Mouse (Mus musculus): ENCODE results near the gene Lif. TPM values are rescaled to one million over a fixed set of nuclear protein-coding genes. Genes with fewer than 3 reads are reported as not detected.

The Lif gene
- polyA plus RNA-seq, 1 experiment = 2.2 TPM

- Histone ChIP-seq H3K27ac (ENCODE audit: control insufficient read depth, insufficient read depth, low read length) (peak overlapping the region; percentile 74), H3K36me3 (ENCODE audit: control insufficient read depth, insufficient read depth, low read length) (peaks cover 4% of the 10 kb centered on the region; the same call in 1 of the 2 replicates), H3K4me3 (ENCODE audit: control insufficient read depth, insufficient read depth, low read length) (peak overlapping the region; percentile 61), H3K4me1 (replicated peaks; ENCODE audit: control insufficient read depth, insufficient read depth, low read length) (peaks cover 28% of the 10 kb centered on the region), H3K27me3 (ENCODE audit: control insufficient read depth, insufficient read depth, low read length) (no peaks in the 10 kb centered on the region)
- WGBS = 4% methylated on average over 21 of the region's 21 CpGs
- TF ChIP-seq CTCF (IDR thresholded peaks at IDR 0.05; ENCODE audit: borderline replicate concordance, control insufficient read depth, extremely low read depth, insufficient read depth, low read length, poor library complexity) (no peak), POLR2A (IDR thresholded peaks at IDR 0.05; ENCODE audit: control insufficient read depth, extremely low read depth, insufficient read depth, low read length, poor library complexity) (no peak)
- peak; percentile 43 for DNase-seq
Observed at GRCm38 (mm10) chr11:4236546-4237067, 20.8 kb upstream of the Lif start.

- peak overlapping the region; percentile 61 for H3K4me3 ChIP-seq (ENCODE audit: control insufficient read depth, insufficient read depth, low read length)
- H3K4me1 ChIP-seq (replicated peaks; ENCODE audit: control insufficient read depth, insufficient read depth, low read length) = peaks cover 28% of the 10 kb centered on the region
- peak; percentile 68 for DNase-seq
- 4% methylated on average over 18 of the region's 18 CpGs for WGBS
- peak overlapping the region; percentile 74; the same call in 1 of the 2 replicates for H3K27ac ChIP-seq (ENCODE audit: control insufficient read depth, insufficient read depth, low read length)
- peaks cover 4% of the 10 kb centered on the region; the same call in 1 of the 2 replicates for H3K36me3 ChIP-seq (ENCODE audit: control insufficient read depth, insufficient read depth, low read length)
- H3K27me3 ChIP-seq (ENCODE audit: control insufficient read depth, insufficient read depth, low read length) = no peaks in the 10 kb centered on the region
- TF ChIP-seq CTCF (IDR thresholded peaks at IDR 0.05; ENCODE audit: borderline replicate concordance, control insufficient read depth, extremely low read depth, insufficient read depth, low read length, poor library complexity) = no peak
- TF ChIP-seq POLR2A (IDR thresholded peaks at IDR 0.05; ENCODE audit: control insufficient read depth, extremely low read depth, insufficient read depth, low read length, poor library complexity) = no peak
Observed at GRCm38 (mm10) chr11:4237389-4237912, 19.9 kb upstream of the Lif start.

DNA sequence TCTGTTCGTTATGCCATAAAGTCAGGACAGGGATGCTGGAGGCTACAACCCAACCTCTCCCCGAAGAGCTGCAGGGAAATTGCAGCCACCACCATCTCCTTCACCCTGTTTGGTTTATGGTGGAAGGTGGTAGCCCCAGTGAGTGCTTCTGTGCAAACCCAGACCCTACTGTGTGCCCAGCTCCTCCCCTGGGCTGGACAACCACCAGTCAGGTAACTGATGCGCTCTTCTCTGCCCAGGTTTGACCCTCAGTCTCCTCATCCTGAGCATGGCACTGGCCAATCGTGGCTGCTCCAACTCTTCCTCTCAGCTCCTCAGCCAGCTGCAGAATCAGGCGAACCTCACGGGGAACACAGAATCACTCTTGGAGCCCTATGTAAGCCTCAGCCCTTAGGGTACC, 19.2 kb upstream of the Lif start:
- DNase-seq = no peak
- TF ChIP-seq CTCF (IDR thresholded peaks at IDR 0.05; ENCODE audit: borderline replicate concordance, control insufficient read depth, extremely low read depth, insufficient read depth, low read length, poor library complexity) = 0 out of 2 replicates have a peak, but pooled peaks have one; percentile 3
- TF ChIP-seq POLR2A (IDR thresholded peaks at IDR 0.05; ENCODE audit: control insufficient read depth, extremely low read depth, insufficient read depth, low read length, poor library complexity) = no peak
- Histone ChIP-seq H3K36me3 (ENCODE audit: control insufficient read depth, insufficient read depth, low read length) (peaks cover 4% of the 10 kb centered on the region; the same call in 1 of the 2 replicates), H3K4me1 (replicated peaks; ENCODE audit: control insufficient read depth, insufficient read depth, low read length) (peaks cover 28% of the 10 kb centered on the region), H3K4me3 (ENCODE audit: control insufficient read depth, insufficient read depth, low read length) (no peak overlapping the region), H3K27ac (ENCODE audit: control insufficient read depth, insufficient read depth, low read length) (no peak overlapping the region), H3K27me3 (ENCODE audit: control insufficient read depth, insufficient read depth, low read length) (no peaks in the 10 kb centered on the region)
- 78% methylated on average over 6 of the region's 6 CpGs for WGBS

GRCm38 (mm10) chr11:4239691-4240090, 17.7 kb upstream of the Lif start:
- TF ChIP-seq CTCF (IDR thresholded peaks at IDR 0.05; ENCODE audit: borderline replicate concordance, control insufficient read depth, extremely low read depth, insufficient read depth, low read length, poor library complexity) (no peak), POLR2A (IDR thresholded peaks at IDR 0.05; ENCODE audit: control insufficient read depth, extremely low read depth, insufficient read depth, low read length, poor library complexity) (no peak)
- Histone ChIP-seq H3K4me1 (replicated peaks; ENCODE audit: control insufficient read depth, insufficient read depth, low read length) (peaks cover 28% of the 10 kb centered on the region), H3K36me3 (ENCODE audit: control insufficient read depth, insufficient read depth, low read length) (peaks cover 4% of the 10 kb centered on the region; the same call in 1 of the 2 replicates), H3K27ac (ENCODE audit: control insufficient read depth, insufficient read depth, low read length) (no peak overlapping the region), H3K4me3 (ENCODE audit: control insufficient read depth, insufficient read depth, low read length) (no peak overlapping the region), H3K27me3 (ENCODE audit: control insufficient read depth, insufficient read depth, low read length) (no peaks in the 10 kb centered on the region)
- WGBS = 98% methylated on average over 23 of the region's 23 CpGs
- DNase-seq = no peak

DNA sequence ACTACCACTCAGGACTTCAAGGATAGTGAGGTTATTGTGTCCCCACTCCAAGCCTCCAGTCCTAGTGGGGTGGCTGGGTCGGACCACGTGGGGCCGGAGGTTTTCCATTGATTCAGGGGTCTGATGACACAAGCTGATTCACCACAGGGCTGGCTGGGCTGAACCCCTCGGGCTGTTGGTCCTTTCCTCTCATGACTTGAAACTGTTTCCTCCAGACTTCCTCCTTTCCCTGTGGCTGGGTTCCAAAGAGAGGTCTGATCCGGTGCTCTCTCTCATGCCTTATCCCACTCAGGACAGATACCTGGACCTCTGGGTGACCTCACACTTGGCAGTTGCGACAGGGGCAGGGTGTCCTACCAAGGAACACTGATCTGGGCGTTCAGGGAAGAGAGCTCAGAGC, 17.2 kb upstream of the Lif start:
- H3K36me3 ChIP-seq (ENCODE audit: control insufficient read depth, insufficient read depth, low read length) = peaks cover 4% of the 10 kb centered on the region; the same call in 1 of the 2 replicates
- H3K4me3 ChIP-seq (ENCODE audit: control insufficient read depth, insufficient read depth, low read length) = no peak overlapping the region
- DNase-seq = no peak
- WGBS = 68% methylated on average over 7 of the region's 7 CpGs
- H3K4me1 ChIP-seq (replicated peaks; ENCODE audit: control insufficient read depth, insufficient read depth, low read length) = peaks cover 28% of the 10 kb centered on the region
- TF ChIP-seq CTCF (IDR thresholded peaks at IDR 0.05; ENCODE audit: borderline replicate concordance, control insufficient read depth, extremely low read depth, insufficient read depth, low read length, poor library complexity) (no peak), POLR2A (IDR thresholded peaks at IDR 0.05; ENCODE audit: control insufficient read depth, extremely low read depth, insufficient read depth, low read length, poor library complexity) (no peak)
- H3K27me3 ChIP-seq (ENCODE audit: control insufficient read depth, insufficient read depth, low read length) = no peaks in the 10 kb centered on the region
- H3K27ac ChIP-seq (ENCODE audit: control insufficient read depth, insufficient read depth, low read length) = no peak overlapping the region

DNA sequence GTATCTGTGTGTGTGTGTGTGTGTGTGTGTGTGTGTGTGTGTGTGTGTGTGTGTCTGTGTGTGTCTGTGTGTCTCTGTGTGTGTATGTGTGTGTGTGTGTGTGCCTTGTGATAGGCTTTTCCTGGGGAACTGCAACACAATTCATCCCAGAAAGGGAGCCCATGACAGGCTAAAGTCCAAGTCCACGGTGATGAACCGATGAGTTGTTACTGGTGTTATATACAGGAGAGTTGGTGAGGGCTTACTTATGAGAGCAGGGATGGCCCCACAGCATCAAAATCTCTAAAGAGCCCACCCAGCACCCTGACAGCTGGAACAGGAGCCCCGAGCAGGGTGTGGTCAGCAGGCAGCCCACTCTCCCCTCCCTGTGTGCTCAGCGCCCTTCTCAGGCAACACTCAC, 16.2 kb upstream of the Lif start:
- Histone ChIP-seq H3K4me1 (replicated peaks; ENCODE audit: control insufficient read depth, insufficient read depth, low read length) (peaks cover 20% of the 10 kb centered on the region), H3K36me3 (ENCODE audit: control insufficient read depth, insufficient read depth, low read length) (peaks cover 4% of the 10 kb centered on the region; the same call in 1 of the 2 replicates), H3K27me3 (ENCODE audit: control insufficient read depth, insufficient read depth, low read length) (no peaks in the 10 kb centered on the region), H3K27ac (ENCODE audit: control insufficient read depth, insufficient read depth, low read length) (no peak overlapping the region), H3K4me3 (ENCODE audit: control insufficient read depth, insufficient read depth, low read length) (no peak overlapping the region)
- TF ChIP-seq CTCF (IDR thresholded peaks at IDR 0.05; ENCODE audit: borderline replicate concordance, control insufficient read depth, extremely low read depth, insufficient read depth, low read length, poor library complexity) (no peak), POLR2A (IDR thresholded peaks at IDR 0.05; ENCODE audit: control insufficient read depth, extremely low read depth, insufficient read depth, low read length, poor library complexity) (no peak)
- no peak for DNase-seq
- 90% methylated on average over 4 of the region's 4 CpGs for WGBS
